Mouse (Mus musculus) embryonic fibroblast, embryonic 13.5 days (primary cell): ENCODE measurements around the gene Ice2.

Experiments used
- CTCF ChIP-seq: IDR thresholded peaks from 2 replicates; pipeline ENCODE4 v1.5.1; 2011; ENCODE audit warnings: mild to moderate bottlenecking, control low read depth, low read length, moderate library complexity, borderline replicate concordance; ENCODE audit not compliant: insufficient read depth
- POLR2A ChIP-seq: IDR thresholded peaks from 2 replicates; pipeline ENCODE4 v1.6.1; 2011; ENCODE audit warnings: low read depth, mild to moderate bottlenecking, control low read depth, low read length, moderate library complexity

- no peak for TF ChIP-seq CTCF
- TF ChIP-seq POLR2A, result peak; percentile 59
Observed at GRCm38 (mm10) chr9:69455391-69455790, 57.7 kb downstream of the Ice2 start.
